Mouse (Mus musculus) layer of hippocampus, postnatal 10 days (tissue): ENCODE measurements around the gene Olfr98. TPM values are rescaled to one million over a fixed set of nuclear protein-coding genes. Genes with fewer than 3 reads are reported as not detected.

Source experiments
- total RNA-seq, 2 experiments: library from RNA; stranded (reverse); gene quantifications; 2 replicates each; pipeline ENCODE4 v1.2.3; 2021

Gene Olfr98
- total RNA-seq, 2 experiments from 2014 or later: not detected

Other genes starting within 250 kb of the Olfr98 start
- gene Mog, start 240.4 kb downstream of the Olfr98 start, total RNA-seq: 1 to 10 TPM; 3.2 to 4.3 TPM
- 100 to 1,000 TPM; 594 to 649 TPM for gene Gabbr1, start 217.8 kb downstream of the Olfr98 start, total RNA-seq
- not detected for gene Olfr90, start 175.2 kb downstream of the Olfr98 start, total RNA-seq
- not detected for gene Olfr91, start 165.5 kb downstream of the Olfr98 start, total RNA-seq
- gene Olfr92, start 143.7 kb downstream of the Olfr98 start, total RNA-seq: not detected
- gene Olfr93, start 102.3 kb downstream of the Olfr98 start, total RNA-seq: not detected
- not detected for gene Ubd, start 69.9 kb downstream of the Olfr98 start, total RNA-seq
- not detected for gene Olfr94, start 62.8 kb downstream of the Olfr98 start, total RNA-seq
- gene Olfr95, start 50.6 kb downstream of the Olfr98 start, total RNA-seq: not detected
- not detected for gene Olfr96, start 43.6 kb downstream of the Olfr98 start, total RNA-seq
- not detected for gene Olfr97, start 26.4 kb downstream of the Olfr98 start, total RNA-seq
- gene H2-M3, start 6.5 kb upstream of the Olfr98 start, total RNA-seq: 1 to 10 TPM; 1.7 to 2.5 TPM
- gene Olfr99, start 19.7 kb upstream of the Olfr98 start, total RNA-seq: not detected
- gene Olfr101, start 40.6 kb upstream of the Olfr98 start, total RNA-seq: not detected
- not detected for gene Olfr102, start 53.3 kb upstream of the Olfr98 start, total RNA-seq
- gene Olfr103, start 75.9 kb upstream of the Olfr98 start, total RNA-seq: not detected
- gene Olfr104-ps, start 95.8 kb upstream of the Olfr98 start, total RNA-seq: not detected
- gene Olfr105-ps, start 115.3 kb upstream of the Olfr98 start, total RNA-seq: not detected
- not detected for gene Olfr106-ps, start 126.6 kb upstream of the Olfr98 start, total RNA-seq
- gene Olfr107, start 135.5 kb upstream of the Olfr98 start, total RNA-seq: under 1 TPM in 1 of 2 experiments, not detected in 1; 0.11 TPM
- not detected for gene Olfr108, start 181.7 kb upstream of the Olfr98 start, total RNA-seq
- not detected for gene Olfr109, start 195.2 kb upstream of the Olfr98 start, total RNA-seq
- not detected for gene H2-M2, start 219.8 kb upstream of the Olfr98 start, total RNA-seq
- gene Olfr110, start 228.7 kb upstream of the Olfr98 start, total RNA-seq: not detected
- gene Olfr111, start 244.3 kb upstream of the Olfr98 start, total RNA-seq: not detected